Mouse (Mus musculus): ENCODE results near the gene Btg2. TPM values are rescaled to one million over a fixed set of nuclear protein-coding genes. Genes with fewer than 3 reads are reported as not detected.

The Btg2 gene
- polyA plus RNA-seq (2015; fragmentation: Nextera tagmentation; extraction: Ambion mirVana): 315 and 335 TPM in 2 replicates

DNA sequence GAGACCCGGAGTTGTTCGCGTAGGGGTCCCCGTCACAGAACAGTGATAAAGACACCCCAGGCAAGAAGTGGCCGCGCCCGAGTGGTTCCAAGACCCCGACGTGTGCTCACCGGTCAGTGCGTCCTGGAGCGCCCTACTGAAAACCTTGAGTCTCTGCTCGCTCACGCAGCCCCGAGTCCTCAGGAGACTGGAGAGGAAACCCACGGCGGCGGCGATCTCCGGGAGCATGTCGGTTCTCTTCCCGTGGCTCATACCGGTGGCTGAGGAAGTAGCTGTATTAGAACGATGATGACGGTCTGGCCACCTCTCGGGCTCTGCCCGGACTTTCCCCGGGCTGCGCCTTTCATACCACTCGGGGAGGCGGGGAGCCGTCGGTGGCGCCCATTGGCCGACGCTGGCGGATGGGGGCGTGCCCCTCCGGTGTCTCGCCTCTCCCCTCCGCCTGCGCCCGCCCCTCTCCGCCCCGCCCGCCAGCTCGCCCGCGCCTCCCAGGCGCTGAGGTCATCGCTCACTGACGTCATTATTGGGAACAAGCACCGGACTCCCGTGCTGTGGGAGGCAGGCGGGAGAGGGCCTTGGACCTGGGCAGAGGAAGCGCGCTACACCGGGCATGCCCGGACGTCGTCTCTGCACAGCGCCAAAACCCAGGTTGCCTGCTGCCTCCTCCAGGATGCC lies at the start of gene Btg2:
Gene Btg2 (minus strand): TSS at position 319 of the 675 bp plus-strand sequence.
- DNase-seq (ENCODE audit: low spot score): peak; percentile 95

DNA sequence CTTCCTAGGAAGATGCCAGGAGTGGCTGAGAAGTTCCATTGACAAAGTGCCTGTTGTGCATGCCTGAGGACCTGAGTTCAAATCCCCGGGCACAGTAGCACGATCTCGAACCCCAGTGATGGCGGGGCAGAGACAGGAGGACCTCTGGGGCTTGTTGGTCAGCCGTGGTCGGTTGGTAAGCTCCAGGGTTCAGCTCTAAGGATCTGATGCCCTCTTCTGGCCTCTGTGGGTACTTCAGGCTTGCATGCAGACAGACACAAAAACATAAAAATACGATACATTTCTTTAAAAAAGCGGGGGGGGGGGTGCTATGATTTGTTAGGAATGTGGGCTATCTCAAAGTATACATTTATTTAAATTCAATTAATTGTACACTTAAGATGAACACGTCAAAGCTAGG lies 43.3 kb upstream of the Btg2 start:
- peak; percentile 31 for DNase-seq (ENCODE audit: low spot score)

GRCm38 (mm10) chr1:134120179-134120578 lies 41.3 kb upstream of the Btg2 start:
- DNase-seq (ENCODE audit: low spot score): peak; percentile 76

DNA sequence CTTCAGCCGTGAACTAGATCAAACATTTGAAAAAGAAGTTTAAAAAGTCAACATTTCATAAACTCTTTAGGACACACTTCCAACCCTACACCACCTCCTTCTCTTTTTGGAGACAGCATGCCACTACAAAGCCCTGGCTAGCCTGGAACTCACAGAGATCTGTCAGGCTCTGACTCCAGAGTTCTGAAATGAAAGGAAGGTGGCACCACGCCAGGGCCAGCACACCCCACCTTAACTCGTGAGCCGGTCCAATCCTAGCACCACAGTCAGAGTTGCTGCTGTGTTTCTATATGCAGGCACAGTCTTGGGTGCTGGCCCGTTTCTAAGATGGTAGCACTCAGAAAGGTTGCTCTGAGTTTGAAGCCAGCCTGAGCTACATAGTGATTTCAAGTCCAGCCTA lies 38.2 kb upstream of the Btg2 start:
- DNase-seq (ENCODE audit: low spot score): no peak

DNA sequence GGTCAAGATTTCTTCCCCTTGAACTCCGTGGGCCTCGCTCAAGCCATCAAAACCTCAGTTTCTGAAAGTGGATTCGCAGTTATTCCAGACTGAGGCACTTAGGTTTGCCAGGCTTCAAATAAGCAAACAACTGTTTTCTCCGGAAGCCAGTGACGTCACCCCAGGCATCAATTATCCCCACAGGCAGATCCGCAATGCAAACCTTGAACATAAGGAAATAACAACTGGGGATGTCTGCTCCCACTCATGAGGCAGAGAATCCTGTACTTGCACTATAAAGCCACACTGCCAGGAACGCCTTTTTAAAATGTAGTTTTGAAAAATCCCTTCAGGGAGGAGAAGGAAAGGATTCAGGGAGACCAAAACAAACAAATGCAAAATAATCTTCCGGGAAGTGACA lies 36.5 kb upstream of the Btg2 start:
- DNase-seq (ENCODE audit: low spot score): no peak

DNA sequence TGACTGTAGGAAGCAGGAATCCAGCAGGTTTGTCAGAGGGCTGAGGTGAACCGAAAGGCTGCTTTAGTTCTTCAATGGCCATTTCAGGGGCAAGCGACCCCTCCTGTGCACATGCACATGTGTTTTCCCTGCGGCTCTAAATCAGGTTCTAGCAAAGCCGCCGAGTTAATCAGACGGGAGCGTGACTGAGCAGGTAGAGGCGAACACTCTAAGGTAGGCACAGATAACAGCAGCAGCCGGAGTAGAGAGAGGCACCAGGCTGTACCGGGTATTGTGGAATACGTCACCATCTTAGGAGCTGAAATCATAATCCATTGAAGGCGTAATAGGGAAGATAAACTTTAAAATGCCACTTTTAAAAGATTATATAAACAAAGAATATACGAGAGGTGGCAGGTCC lies 35.8 kb upstream of the Btg2 start:
- DNase-seq (ENCODE audit: low spot score): no peak

DNA sequence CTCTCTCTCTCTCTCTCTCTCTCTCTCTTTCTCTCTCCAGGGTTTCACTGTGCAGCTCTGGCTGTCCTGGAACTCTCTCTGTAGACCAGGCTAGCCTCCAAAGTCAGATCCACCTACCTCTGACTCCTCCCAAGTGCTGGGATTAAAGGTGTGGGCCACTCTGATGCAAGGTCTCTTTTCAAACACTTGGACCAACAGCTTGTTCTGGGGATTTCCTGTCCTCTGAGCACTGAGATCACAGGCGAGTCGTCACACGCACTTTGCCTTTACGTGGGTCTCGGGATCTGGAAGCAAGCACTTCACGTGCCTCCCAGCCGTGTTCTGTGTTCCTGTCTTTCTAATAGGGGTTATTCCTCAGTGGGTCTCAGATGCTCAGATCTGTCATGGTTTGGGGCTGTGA lies 35.1 kb upstream of the Btg2 start:
- DNase-seq (ENCODE audit: low spot score): no peak

DNA sequence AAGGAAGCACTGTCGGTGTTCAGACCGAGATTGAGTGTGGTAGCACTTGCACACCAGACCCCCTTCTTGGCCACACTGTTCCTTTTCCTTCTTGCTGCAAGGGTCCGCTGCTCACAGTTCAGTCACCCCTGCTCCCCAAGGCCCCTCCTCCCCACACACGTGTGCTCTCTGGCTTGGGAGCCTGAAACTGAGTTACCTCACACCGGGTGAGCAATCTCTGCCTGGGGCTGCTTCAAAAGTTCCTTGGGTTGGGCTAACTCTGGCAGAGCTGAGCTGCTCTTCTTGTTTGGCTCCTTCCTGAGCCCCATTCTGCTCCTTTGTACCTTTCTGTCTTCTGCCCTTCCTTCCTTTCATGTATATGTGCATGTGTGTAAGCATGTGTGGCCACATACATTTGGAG lies 34.6 kb upstream of the Btg2 start:
- no peak for DNase-seq (ENCODE audit: low spot score)

GRCm38 (mm10) chr1:134110979-134111378 lies 32.1 kb upstream of the Btg2 start, which contains the start of gene Chit1:
Gene Chit1, plus strand, starts transcription at chr1:134111242.
- peak; percentile 28 for DNase-seq (ENCODE audit: low spot score)

GRCm38 (mm10) chr1:134110449-134110848 lies 31.5 kb upstream of the Btg2 start:
- no peak for DNase-seq (ENCODE audit: low spot score)

DNA sequence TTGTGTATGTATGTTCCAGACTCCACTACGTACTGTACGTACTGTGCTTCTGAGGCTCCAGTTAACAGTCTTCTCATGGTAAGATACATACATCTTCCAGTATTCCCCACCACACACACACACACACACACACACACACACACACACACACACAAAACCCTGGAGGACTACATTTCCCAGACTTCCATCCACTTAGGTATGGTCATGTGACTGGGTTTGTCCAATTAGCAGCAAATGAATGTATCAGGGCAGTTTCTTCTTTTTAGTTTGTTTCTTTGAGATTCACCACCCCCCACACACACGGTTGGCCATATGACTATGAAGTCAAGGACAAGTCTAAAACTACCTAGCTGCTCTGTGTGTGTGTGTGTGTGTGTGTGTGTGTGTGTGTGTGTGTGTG lies 31.1 kb upstream of the Btg2 start:
- no peak for DNase-seq (ENCODE audit: low spot score)

DNA sequence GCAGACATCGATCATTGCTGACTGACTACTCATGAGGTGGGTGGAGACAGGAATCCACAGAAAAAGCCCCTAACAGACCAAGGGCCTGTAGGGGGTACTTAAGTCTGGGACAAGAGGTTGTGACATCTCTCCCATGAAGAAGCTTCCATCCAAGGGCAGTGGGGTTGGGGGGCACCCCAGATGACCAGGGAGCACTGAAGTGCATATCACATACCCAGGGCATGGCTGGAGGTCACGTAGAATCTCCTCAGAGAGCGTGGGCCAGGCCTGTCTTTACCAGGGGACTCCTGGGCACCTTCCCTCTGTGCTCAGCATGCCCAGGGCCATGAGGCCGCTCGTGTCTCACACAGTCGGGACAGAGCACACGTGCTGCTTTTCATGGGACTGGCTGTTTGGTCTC lies 28.9 kb upstream of the Btg2 start:
- no peak for DNase-seq (ENCODE audit: low spot score)

DNA sequence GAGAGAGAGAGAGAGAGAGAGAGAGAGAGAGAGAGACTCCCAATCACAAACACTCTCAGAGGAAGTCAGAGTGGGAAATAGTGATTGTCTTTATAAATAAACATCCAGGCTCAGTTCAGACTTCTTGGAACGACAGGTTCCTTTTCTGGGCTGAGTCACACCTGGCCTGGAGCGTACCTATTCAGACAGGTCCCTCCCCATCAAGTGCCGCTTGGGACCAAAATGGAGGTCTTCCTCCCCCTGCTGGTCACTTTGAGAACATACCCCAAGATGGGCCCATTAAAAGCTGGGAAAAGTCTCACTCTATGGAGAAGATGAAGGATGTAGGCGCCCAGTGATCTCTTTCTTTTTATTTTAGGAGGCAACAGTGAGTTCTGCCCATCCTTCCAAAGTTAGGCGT lies 27.8 kb upstream of the Btg2 start:
- DNase-seq (ENCODE audit: low spot score): peak; percentile 78

DNA sequence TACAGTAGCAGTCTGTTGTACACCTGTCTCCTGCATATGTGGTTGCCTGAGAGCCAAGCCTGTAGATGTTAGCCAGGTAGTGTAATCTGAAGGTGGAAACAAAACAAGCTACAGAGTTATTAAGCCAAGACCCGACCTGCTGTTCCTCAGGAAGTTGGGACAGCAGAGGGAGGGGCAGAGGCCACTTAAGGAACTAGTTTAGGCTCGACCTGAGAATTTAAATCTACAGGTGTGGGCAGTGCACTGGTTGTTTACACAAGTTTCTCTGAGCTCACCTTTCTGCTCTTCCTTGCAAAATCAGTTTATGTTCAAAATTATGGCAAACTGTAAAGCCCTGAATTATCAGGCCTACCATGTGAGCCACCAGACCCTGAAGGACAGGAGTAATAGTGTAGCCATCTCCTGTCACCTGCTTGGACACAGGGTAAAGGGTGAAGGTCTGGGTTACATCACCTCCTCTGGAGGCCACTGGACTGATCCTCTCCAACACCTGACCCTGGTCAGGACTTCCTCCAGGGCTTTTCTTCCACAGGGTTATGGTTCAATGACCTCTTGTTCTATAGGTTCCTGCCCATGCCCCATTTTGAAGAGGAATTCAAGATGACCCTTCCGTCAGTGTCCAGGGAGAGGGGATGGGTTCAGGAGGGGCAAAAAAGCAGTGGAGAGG lies 27.0 kb upstream of the Btg2 start:
- DNase-seq (ENCODE audit: low spot score): no peak

GRCm38 (mm10) chr1:134105043-134105763 lies 26.3 kb upstream of the Btg2 start:
- DNase-seq (ENCODE audit: low spot score): no peak

- DNase-seq (ENCODE audit: low spot score): no peak
Observed at GRCm38 (mm10) chr1:134103861-134104260, 24.9 kb upstream of the Btg2 start.

DNA sequence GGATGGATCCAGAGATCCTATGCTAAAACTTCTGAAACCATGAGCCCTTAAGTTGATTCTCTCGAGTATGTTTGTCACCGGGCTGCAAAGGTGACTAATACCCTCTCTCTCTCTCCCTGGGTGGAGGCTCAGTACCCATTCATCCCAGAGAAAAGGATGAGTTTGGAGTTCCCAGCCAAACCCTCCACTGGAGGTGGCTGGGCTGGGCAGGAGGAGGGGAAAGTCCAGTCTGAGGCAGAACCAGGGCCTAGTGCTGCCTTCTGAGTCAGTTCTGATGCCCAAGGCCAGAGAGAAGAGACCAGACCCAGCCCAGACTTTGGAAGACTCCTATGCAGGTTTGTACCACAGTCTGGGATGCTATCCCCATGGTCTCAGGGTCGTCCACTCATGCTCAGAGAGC lies 22.7 kb upstream of the Btg2 start:
- DNase-seq (ENCODE audit: low spot score): no peak

GRCm38 (mm10) chr1:134100928-134101327 lies 22.0 kb upstream of the Btg2 start:
- no peak for DNase-seq (ENCODE audit: low spot score)

- DNase-seq (ENCODE audit: low spot score): no peak
Observed at GRCm38 (mm10) chr1:134100401-134100800, 21.5 kb upstream of the Btg2 start.

- DNase-seq (ENCODE audit: low spot score): no peak
Observed at GRCm38 (mm10) chr1:134099516-134100235, 20.8 kb upstream of the Btg2 start.

GRCm38 (mm10) chr1:134098726-134099515 lies 20.0 kb upstream of the Btg2 start:
- peak; percentile 84 for DNase-seq (ENCODE audit: low spot score)

All from thymus, postnatal 0 days (tissue).